Mouse (Mus musculus) thymus, adult 2 months (tissue): Measurements from ENCODE around the gene Agmat.

Experiments
- CTCF ChIP-seq: fragments of 200-500 bp; IDR thresholded peaks from 2 replicates; pipeline ENCODE4 v1.5.1; 2012; ENCODE audit warnings: mild to moderate bottlenecking, control low read depth, low read length, moderate library complexity, borderline replicate concordance; ENCODE audit not compliant: control insufficient read depth, poor library complexity, insufficient read depth; ENCODE audit errors: extremely low read depth
- POLR2A ChIP-seq: fragments of 200-500 bp; IDR thresholded peaks from 2 replicates; pipeline ENCODE4 v1.6.1; 2012; ENCODE audit warnings: mild to moderate bottlenecking, low read length, control low read depth, moderate library complexity; ENCODE audit not compliant: control insufficient read depth, poor library complexity, insufficient read depth; ENCODE audit errors: extremely low read depth

- TF ChIP-seq POLR2A, result no peak
- TF ChIP-seq CTCF, result no peak
Observed at GRCm38 (mm10) chr4:141723673-141724068, 22.8 kb upstream of the Agmat start.
